Mouse (Mus musculus): ENCODE results near the gene Armc10.

DNA sequence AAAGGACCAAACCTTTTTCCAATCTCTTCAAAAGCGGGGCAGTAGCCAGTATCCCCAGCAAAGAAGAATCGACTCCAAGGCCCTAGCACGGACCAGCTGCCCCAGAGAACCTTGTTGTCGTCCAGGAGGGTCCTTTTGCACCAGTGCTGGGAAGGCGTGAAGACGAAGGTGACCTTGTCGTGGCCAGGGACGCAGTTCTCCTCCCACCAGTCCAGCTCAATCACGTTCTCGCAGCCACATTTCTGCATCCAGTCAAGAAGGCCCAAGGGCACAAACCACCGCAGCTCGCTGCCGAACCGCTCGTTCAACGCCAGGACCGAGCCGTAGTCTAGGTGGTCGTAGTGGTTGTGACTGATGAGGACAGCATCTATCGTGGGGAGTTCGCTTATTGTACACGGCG, 29.9 kb downstream of the Armc10 start:
- TF ChIP-seq CTCF (IDR thresholded peaks at IDR 0.05; ENCODE audit: low read depth) (no peak), EP300 (IDR thresholded peaks at IDR 0.05; ENCODE audit: low read depth) (no peak)
